Mouse (Mus musculus) liver, adult 2 months (tissue): ENCODE results near the gene Palm.

Experiments used
- CTCF ChIP-seq: fragments of 200-500 bp; IDR thresholded peaks from 2 replicates; pipeline ENCODE4 v1.5.1; 2011; ENCODE audit warnings: low read depth, low read length, control low read depth
- POLR2A ChIP-seq: fragments of 200-500 bp; IDR thresholded peaks from 2 replicates; pipeline ENCODE4 v1.6.1; 2011; ENCODE audit warnings: low read length, control low read depth; ENCODE audit not compliant: insufficient read depth; ENCODE audit errors: extremely low read depth

DNA sequence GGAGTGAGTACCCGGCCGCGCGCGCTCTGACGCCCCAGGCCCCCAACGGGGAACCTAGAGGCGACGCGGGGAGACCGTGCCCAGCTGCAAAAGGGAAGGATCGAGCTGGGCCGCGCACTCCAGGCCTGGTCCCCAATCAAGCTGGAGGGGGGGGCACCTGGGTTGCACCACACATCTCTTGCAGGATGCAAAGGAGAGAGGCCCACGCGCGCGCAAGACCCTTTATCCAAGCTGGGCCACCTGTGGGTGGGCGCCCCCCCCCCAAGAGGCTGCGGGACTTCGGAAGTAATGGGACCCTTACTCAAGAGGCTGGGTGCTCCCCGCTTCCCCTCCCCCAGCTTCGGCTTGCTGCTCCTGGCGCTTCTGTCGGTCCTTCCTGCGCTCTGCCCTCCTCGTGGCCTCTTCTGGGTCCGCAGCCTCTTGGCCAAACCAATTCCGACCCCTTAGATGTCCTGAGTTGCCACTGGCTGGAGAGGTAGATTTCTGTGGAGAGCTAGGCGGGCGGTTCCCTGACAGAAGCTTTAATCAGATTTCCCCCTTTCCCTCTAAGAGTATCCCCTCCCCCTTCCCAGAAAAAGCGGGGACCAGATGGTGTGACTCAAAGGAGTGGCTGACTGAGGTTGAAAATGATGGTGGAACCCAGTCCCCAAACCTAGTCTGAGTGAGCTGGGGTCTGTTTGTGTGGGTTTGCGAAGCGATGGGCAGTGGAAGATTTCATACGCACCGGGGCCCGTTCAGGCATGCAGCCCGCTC is 542 bp downstream of the Palm start:
- TF ChIP-seq POLR2A (no peak), CTCF (no peak)
